Mouse (Mus musculus) liver, embryonic 12.5 days (tissue): ENCODE results near the gene 2310061I04Rik. TPM values are rescaled to one million over a fixed set of nuclear protein-coding genes. Genes with fewer than 3 reads are reported as not detected.
A peak's percentile ranks its signal among the peaks of the same experiment; 100 is the strongest.

Experiments
- ATAC-seq: fragments of 200-750 bp; cut with Nextera tagmentation; 2 replicates; pipeline ENCODE4 v1.8.0; 2017; ENCODE audit warnings: moderate number of reproducible peaks, mild to moderate bottlenecking, moderate library complexity
- H3K27ac ChIP-seq: fragments of 300-500 bp; sonication (generic); 2 replicates; pipeline ENCODE4 v1.5.1; 2016; ENCODE audit warnings: mild to moderate bottlenecking
- H3K27me3 ChIP-seq: fragments of 300-500 bp; sonication (generic); replicated peaks from 2 replicates; pipeline ENCODE4 v1.6.1; 2016; ENCODE audit warnings: mild to moderate bottlenecking, moderate library complexity
- H3K36me3 ChIP-seq: fragments of 300-500 bp; sonication (generic); 2 replicates; pipeline ENCODE4 v1.6.1; 2016; ENCODE audit warnings: mild to moderate bottlenecking, moderate library complexity
- H3K4me1 ChIP-seq: fragments of 300-500 bp; sonication (generic); 2 replicates; pipeline ENCODE4 v1.6.1; 2016
- H3K4me2 ChIP-seq: fragments of 300-500 bp; sonication (generic); 2 replicates; pipeline ENCODE4 v1.6.1; 2016; ENCODE audit warnings: mild to moderate bottlenecking, moderate library complexity
- H3K4me3 ChIP-seq: fragments of 300-500 bp; sonication (generic); 2 replicates; pipeline ENCODE4 v1.5.1; 2016; ENCODE audit warnings: mild to moderate bottlenecking, moderate library complexity
- H3K9ac ChIP-seq: fragments of 300-500 bp; sonication (generic); 2 replicates; pipeline ENCODE4 v1.6.1; 2016; ENCODE audit warnings: mild to moderate bottlenecking, moderate library complexity
- H3K9me3 ChIP-seq: fragments of 300-500 bp; sonication (generic); replicated peaks from 2 replicates; pipeline ENCODE4 v1.6.1; 2016; ENCODE audit warnings: mild to moderate bottlenecking, moderate library complexity
- WGBS: fragments of 180-500 bp; shearing (Covaris S2); methylation state at CpG from one replicate; pipeline ENCODE4 v1.1.7; 2016; ENCODE audit not compliant: insufficient replicate concordance; 5-methylcytosine and 5-hydroxymethylcytosine counted together
- polyA plus RNA-seq: library from polyadenylated mRNA; unstranded; fragments of >200 nt; fragmentation: Nextera tagmentation; extraction: Ambion mirVana; gene quantifications from 2 replicates; pipeline ENCODE4 v1.2.1, GENCODE M21; 2016

2310061I04Rik gene
- polyA plus RNA-seq, 1 experiment from 2014 or later, result 20.2 TPM

DNA sequence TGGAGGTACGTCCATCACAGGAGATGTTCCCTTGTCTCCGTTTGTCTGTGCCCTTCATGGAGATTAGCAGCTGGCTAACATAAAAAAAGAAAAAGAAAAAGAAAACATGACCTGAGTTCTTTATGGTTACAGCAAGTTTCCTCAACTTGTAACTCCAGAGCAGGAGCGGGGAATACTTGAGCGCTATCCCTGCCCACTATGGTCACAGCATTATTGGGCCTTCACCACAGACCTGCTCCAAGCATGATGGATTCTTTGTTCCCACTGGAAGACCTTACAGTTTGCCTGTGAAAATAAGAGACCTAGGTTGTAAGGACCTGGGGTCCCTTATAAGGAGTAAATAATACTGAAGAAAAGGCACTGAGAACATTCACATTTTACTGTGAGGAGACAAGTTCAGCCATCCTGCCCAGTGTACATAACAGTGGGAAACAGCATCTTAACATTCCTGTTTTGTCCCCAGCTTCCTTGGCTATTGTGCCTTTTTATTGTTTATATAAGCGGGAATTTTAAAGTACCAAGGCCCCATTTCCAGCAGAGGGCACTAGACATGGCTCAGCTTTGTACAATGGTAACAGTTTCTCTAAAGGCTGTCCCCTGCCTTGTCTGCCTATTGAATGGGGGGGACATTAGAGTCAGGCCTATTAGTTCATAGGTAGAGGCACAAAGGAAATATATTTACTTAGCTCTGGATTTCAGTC lies 23.8 kb upstream of the 2310061I04Rik start:
- no peak overlapping the region for H3K4me3 ChIP-seq
- peak overlapping the region; percentile 97 for H3K9ac ChIP-seq
- no peak for ATAC-seq
- H3K9me3 ChIP-seq, result no peaks in the 10 kb centered on the region
- 78% methylated on average over 5 of the region's 5 CpGs for WGBS
- H3K36me3 ChIP-seq, result peaks cover 63% of the 10 kb centered on the region
- H3K4me1 ChIP-seq, result peaks cover 65% of the 10 kb centered on the region
- H3K27ac ChIP-seq, result peak overlapping the region; percentile 99
- H3K27me3 ChIP-seq, result no peaks in the 10 kb centered on the region
- peak overlapping the region; percentile 85 for H3K4me2 ChIP-seq

DNA sequence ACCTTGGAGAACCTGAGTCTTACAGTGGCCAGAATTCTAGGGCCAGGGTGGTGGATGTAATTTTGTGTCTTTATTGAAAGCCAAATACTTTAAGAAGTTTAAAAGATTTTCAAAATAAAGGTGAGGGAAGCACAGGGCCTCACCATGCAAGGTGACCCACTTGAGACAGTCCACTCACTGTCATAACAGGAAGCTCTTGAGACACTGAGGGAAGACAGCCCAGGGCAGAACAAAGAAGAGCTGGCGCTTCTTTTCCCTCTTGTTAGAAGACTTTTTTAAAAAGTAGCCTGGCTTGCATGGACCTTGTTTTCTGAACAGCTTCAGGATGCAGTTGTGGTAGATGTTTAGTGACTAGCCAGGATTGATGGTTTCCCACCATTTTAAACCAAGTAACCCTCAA lies 23.2 kb upstream of the 2310061I04Rik start:
- Histone ChIP-seq H3K9ac (peak overlapping the region; percentile 97), H3K4me1 (peaks cover 63% of the 10 kb centered on the region), H3K4me2 (peak overlapping the region; percentile 85), H3K27ac (peak overlapping the region; percentile 99), H3K36me3 (peaks cover 56% of the 10 kb centered on the region), H3K4me3 (peak overlapping the region; percentile 86), H3K27me3 (no peaks in the 10 kb centered on the region), H3K9me3 (no peaks in the 10 kb centered on the region)
- ATAC-seq, result no peak
- WGBS, result 65% methylated on average over 1 of the region's 1 CpGs

- peak overlapping the region; percentile 99 for H3K27ac ChIP-seq
- H3K9me3 ChIP-seq, result no peaks in the 10 kb centered on the region
- 10% methylated on average over 6 of the region's 6 CpGs for WGBS
- ATAC-seq, result peak; percentile 44
- H3K9ac ChIP-seq, result peak overlapping the region; percentile 97
- H3K36me3 ChIP-seq, result peaks cover 51% of the 10 kb centered on the region
- peak overlapping the region; percentile 86 for H3K4me3 ChIP-seq
- H3K27me3 ChIP-seq, result no peaks in the 10 kb centered on the region
- peaks cover 63% of the 10 kb centered on the region for H3K4me1 ChIP-seq
- H3K4me2 ChIP-seq, result peak overlapping the region; percentile 85
These were observed 22.7 kb upstream of the 2310061I04Rik start for GRCm38 (mm10) chr17:35919864-35920301.

GRCm38 (mm10) chr17:35919060-35919715 lies 22.0 kb upstream of the 2310061I04Rik start:
- Histone ChIP-seq H3K9ac (peak overlapping the region; percentile 97), H3K4me2 (peak overlapping the region; percentile 85), H3K36me3 (peaks cover 51% of the 10 kb centered on the region), H3K4me1 (peaks cover 63% of the 10 kb centered on the region), H3K9me3 (no peaks in the 10 kb centered on the region), H3K4me3 (peak overlapping the region; percentile 86), H3K27me3 (no peaks in the 10 kb centered on the region), H3K27ac (peak overlapping the region; percentile 99)
- ATAC-seq, result peak; percentile 31
- 5% methylated on average over 7 of the region's 7 CpGs for WGBS

GRCm38 (mm10) chr17:35918276-35919059 lies 21.2 kb upstream of the 2310061I04Rik start:
- Histone ChIP-seq H3K9ac (peak overlapping the region; percentile 97), H3K4me3 (peak overlapping the region; percentile 86), H3K36me3 (peaks cover 51% of the 10 kb centered on the region), H3K9me3 (no peaks in the 10 kb centered on the region), H3K4me1 (peaks cover 63% of the 10 kb centered on the region), H3K27ac (peak overlapping the region; percentile 99), H3K27me3 (no peaks in the 10 kb centered on the region), H3K4me2 (peak overlapping the region; percentile 85)
- ATAC-seq, result no peak
- 0% methylated on average over 11 of the region's 11 CpGs for WGBS

GRCm38 (mm10) chr17:35917463-35918251 lies 20.4 kb upstream of the 2310061I04Rik start:
- ATAC-seq, result no peak
- peak overlapping the region; percentile 85 for H3K4me2 ChIP-seq
- H3K9me3 ChIP-seq, result no peaks in the 10 kb centered on the region
- peak overlapping the region; percentile 86 for H3K4me3 ChIP-seq
- H3K9ac ChIP-seq, result peak overlapping the region; percentile 97
- under 1% methylated on average over 13 of the region's 13 CpGs for WGBS
- H3K27ac ChIP-seq, result peak overlapping the region; percentile 99
- peaks cover 51% of the 10 kb centered on the region for H3K36me3 ChIP-seq
- no peaks in the 10 kb centered on the region for H3K27me3 ChIP-seq
- H3K4me1 ChIP-seq, result peaks cover 67% of the 10 kb centered on the region

GRCm38 (mm10) chr17:35917143-35917462 lies 19.9 kb upstream of the 2310061I04Rik start:
- peak overlapping the region; percentile 86 for H3K4me3 ChIP-seq
- H3K36me3 ChIP-seq, result peaks cover 51% of the 10 kb centered on the region
- peak overlapping the region; percentile 97 for H3K9ac ChIP-seq
- H3K4me1 ChIP-seq, result peaks cover 67% of the 10 kb centered on the region
- H3K9me3 ChIP-seq, result no peaks in the 10 kb centered on the region
- 0% methylated on average over 8 of the region's 8 CpGs for WGBS
- H3K27ac ChIP-seq, result peak overlapping the region; percentile 99
- no peaks in the 10 kb centered on the region for H3K27me3 ChIP-seq
- H3K4me2 ChIP-seq, result peak overlapping the region; percentile 85
- no peak for ATAC-seq

- H3K4me2 ChIP-seq, result peak within 1 kb of the TSS; percentile 85
- 2% methylated on average over 83 of the region's 83 CpGs for WGBS
- no peaks in the 10 kb centered on the region for H3K27me3 ChIP-seq
- no peaks in the 10 kb centered on the region for H3K9me3 ChIP-seq
- peak; percentile 91 for ATAC-seq
- H3K4me1 ChIP-seq, result peaks cover 65% of the 10 kb centered on the region
- H3K9ac ChIP-seq, result peak within 1 kb of the TSS; percentile 97
- H3K36me3 ChIP-seq, result peaks cover 54% of the 10 kb centered on the region
- H3K27ac ChIP-seq, result peak within 1 kb of the TSS; percentile 99
- peak within 1 kb of the TSS; percentile 86 for H3K4me3 ChIP-seq
These were observed 19.3 kb upstream of the 2310061I04Rik start, which contains the start of the genes Mrps18b and Ppp1r10 for GRCm38 (mm10) chr17:35916297-35917142. TSS of gene Mrps18b (minus strand) at chr17:35916389. TSS of gene Ppp1r10 (plus strand) at chr17:35916434.

GRCm38 (mm10) chr17:35915538-35916296 lies 18.5 kb upstream of the 2310061I04Rik start:
- 1% methylated on average over 28 of the region's 28 CpGs for WGBS
- peaks cover 58% of the 10 kb centered on the region for H3K36me3 ChIP-seq
- H3K27ac ChIP-seq, result peak overlapping the region; percentile 99
- H3K4me3 ChIP-seq, result peak overlapping the region; percentile 86
- peak overlapping the region; percentile 97 for H3K9ac ChIP-seq
- H3K4me2 ChIP-seq, result peak overlapping the region; percentile 85
- no peaks in the 10 kb centered on the region for H3K27me3 ChIP-seq
- no peaks in the 10 kb centered on the region for H3K9me3 ChIP-seq
- peak; percentile 4 for ATAC-seq
- H3K4me1 ChIP-seq, result peaks cover 65% of the 10 kb centered on the region

GRCm38 (mm10) chr17:35914975-35915374 lies 17.7 kb upstream of the 2310061I04Rik start:
- WGBS, result 45% methylated on average over 6 of the region's 6 CpGs
- peak overlapping the region; percentile 97 for H3K9ac ChIP-seq
- H3K4me2 ChIP-seq, result peak overlapping the region; percentile 85
- no peaks in the 10 kb centered on the region for H3K9me3 ChIP-seq
- peaks cover 53% of the 10 kb centered on the region for H3K36me3 ChIP-seq
- peaks cover 60% of the 10 kb centered on the region for H3K4me1 ChIP-seq
- ATAC-seq, result no peak
- H3K4me3 ChIP-seq, result peak overlapping the region; percentile 86
- peak overlapping the region; percentile 99; the same call in 1 of the 2 replicates for H3K27ac ChIP-seq
- H3K27me3 ChIP-seq, result no peaks in the 10 kb centered on the region
